Mouse (Mus musculus): Measurements from ENCODE around the gene Fzd4.

GRCm38 (mm10) chr7:89355519-89356255 is 48.5 kb upstream of the Fzd4 start:
- TF ChIP-seq CTCF (IDR thresholded peaks at IDR 0.05; ENCODE audit: low read depth): no peak
- TF ChIP-seq EP300 (IDR thresholded peaks at IDR 0.05; ENCODE audit: low read depth): no peak
